Mouse (Mus musculus): ENCODE results near the gene Sncg.

DNA sequence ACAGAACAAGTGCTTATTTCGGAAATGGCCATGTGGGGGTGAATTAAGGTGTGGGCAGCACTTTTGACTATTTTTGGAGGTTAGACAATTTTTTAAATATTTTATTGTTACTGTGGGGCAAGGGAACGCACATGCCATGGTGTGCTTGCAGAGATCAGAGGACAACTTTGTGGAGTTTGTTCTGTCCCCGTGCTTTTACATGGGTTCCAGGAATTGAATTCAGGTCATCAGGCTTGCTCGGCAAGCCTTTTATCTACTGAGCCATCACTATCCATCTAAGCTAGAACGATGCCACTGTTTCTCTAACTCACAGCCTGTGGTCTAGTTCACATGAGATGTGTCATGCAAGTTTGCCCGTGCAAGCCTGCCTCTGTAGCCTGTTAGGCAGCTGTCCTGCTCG is 26.3 kb downstream of the Sncg start:
- no peak for TF ChIP-seq CTCF (IDR thresholded peaks at IDR 0.05; ENCODE audit: low read depth, low read length)
- TF ChIP-seq POLR2A (IDR thresholded peaks at IDR 0.05; ENCODE audit: extremely low read depth, insufficient read depth, low read length): no peak
